Mouse (Mus musculus): ENCODE measurements around the gene Cul9. TPM values are rescaled to one million over a fixed set of nuclear protein-coding genes. Genes with fewer than 3 reads are reported as not detected.

Gene Cul9
- polyA plus RNA-seq, 1 experiment from 2014 or later: 1.3 TPM

DNA sequence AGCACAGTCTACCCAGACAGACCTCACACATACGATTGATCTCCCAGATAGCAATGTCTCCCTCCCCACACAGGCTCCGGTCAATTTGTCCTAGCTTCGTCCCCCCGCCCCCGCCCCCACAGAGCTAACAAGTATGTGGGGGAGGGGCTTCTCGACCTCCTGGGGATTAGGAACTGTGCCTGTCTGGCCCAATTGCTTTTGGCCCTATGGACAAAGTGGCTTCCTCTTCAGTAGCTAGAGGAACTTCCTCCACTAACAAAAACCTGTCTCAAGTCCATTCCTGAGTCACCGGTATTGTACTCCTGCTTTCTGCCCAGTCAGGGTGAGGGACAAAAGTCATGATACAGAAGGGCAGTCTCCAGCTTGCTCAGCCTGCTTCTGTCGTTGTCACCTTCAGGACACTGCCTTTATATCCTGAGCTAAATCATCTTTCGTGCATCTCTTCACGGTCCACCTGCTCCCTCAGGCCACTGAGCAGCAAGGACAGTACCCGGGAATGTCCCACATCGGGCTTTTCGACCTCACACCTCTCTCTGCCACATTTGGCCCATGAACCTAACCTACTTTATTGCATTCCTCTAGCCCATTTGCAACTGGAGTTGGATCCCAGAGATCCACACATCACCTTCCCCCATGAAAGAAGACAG lies 92.8 kb downstream of the Cul9 start:
- H3K9me3 ChIP-seq (ENCODE audit: control insufficient read depth): no peaks in the 10 kb centered on the region
- no peak for ATAC-seq
- H3K27me3 ChIP-seq (replicated peaks; ENCODE audit: control insufficient read depth, insufficient read depth, low read length): peaks cover 49% of the 10 kb centered on the region
- 0 out of 2 replicates have a peak, but pooled peaks cover 5% of the 10 kb centered on the region for H3K4me1 ChIP-seq (replicated peaks; ENCODE audit: control insufficient read depth, insufficient read depth, low read length)
- TF ChIP-seq CTCF (IDR thresholded peaks at IDR 0.05; ENCODE audit: low read depth): no peak
- no peak overlapping the region for H3K4me3 ChIP-seq (ENCODE audit: low read depth, low read length)
- no peak overlapping the region for H3K27ac ChIP-seq (ENCODE audit: low read depth, low read length)
- no peak overlapping the region for H3K9ac ChIP-seq (ENCODE audit: low read depth, low read length)
- no peaks in the 10 kb centered on the region for H3K36me3 ChIP-seq (ENCODE audit: control insufficient read depth, insufficient read depth)
- no peak overlapping the region for H3K4me2 ChIP-seq (replicated peaks; ENCODE audit: low read depth)
- 16% methylated on average over 13 of the region's 13 CpGs for WGBS

DNA sequence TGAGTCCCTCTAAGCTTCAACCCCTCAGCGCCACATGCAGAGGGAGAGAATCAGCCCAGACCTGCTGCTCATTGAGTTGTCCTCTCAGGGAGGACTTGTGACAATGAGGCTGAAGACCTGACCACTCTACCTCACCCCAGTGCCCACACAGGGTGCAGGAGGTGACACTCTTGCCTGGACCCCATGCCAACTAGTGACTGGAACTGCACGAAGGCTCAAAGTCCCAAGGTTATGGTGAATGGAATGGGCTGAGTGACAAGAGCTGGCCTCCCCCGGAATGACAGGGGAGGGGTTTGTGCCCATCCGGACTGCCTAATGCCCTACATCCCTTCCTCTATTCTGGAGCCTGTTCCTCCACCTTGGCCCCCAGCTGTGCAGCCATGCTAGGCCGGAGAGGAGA lies 93.5 kb downstream of the Cul9 start:
- Histone ChIP-seq H3K4me3 (ENCODE audit: low read depth, low read length) (no peak overlapping the region), H3K36me3 (ENCODE audit: control insufficient read depth, insufficient read depth) (no peaks in the 10 kb centered on the region), H3K4me2 (replicated peaks; ENCODE audit: low read depth) (no peak overlapping the region), H3K9me3 (ENCODE audit: control insufficient read depth) (no peaks in the 10 kb centered on the region), H3K4me1 (replicated peaks; ENCODE audit: control insufficient read depth, insufficient read depth, low read length) (0 out of 2 replicates have a peak, but pooled peaks cover 5% of the 10 kb centered on the region), H3K27ac (ENCODE audit: low read depth, low read length) (no peak overlapping the region), H3K9ac (ENCODE audit: low read depth, low read length) (no peak overlapping the region), H3K27me3 (replicated peaks; ENCODE audit: control insufficient read depth, insufficient read depth, low read length) (peaks cover 49% of the 10 kb centered on the region)
- ATAC-seq: 0 out of 2 replicates have a peak, but pooled peaks have one; percentile 11
- no peak for TF ChIP-seq CTCF (IDR thresholded peaks at IDR 0.05; ENCODE audit: low read depth)
- WGBS: 27% methylated on average over 5 of the region's 5 CpGs

Small RNA genes lying within 50 kb of the gene (microRNA-seq; reads per million reads assigned to microRNA genes)
- not detected for gene Mir6976

Other genes with a start within 250 kb of the Cul9 start
- gene Dlk2, start 249.0 kb downstream of the Cul9 start, polyA plus RNA-seq (2015; fragmentation: Nextera tagmentation; extraction: Ambion mirVana): 0.33 and 0.42 TPM in 2 replicates
- gene Abcc10, start 218.0 kb downstream of the Cul9 start, polyA plus RNA-seq (2015; fragmentation: Nextera tagmentation; extraction: Ambion mirVana): 5.4 and 6.2 TPM in 2 replicates
- gene Zfp318, start 162.7 kb downstream of the Cul9 start, polyA plus RNA-seq (2015; fragmentation: Nextera tagmentation; extraction: Ambion mirVana): 2.2 and 3.8 TPM in 2 replicates
- 0.12 TPM in 1 of 2 replicates, not detected in the other for gene Crip3, start 117.5 kb downstream of the Cul9 start, polyA plus RNA-seq (2015; fragmentation: Nextera tagmentation; extraction: Ambion mirVana)
- not detected in 2 replicates for gene Slc22a7, start 107.9 kb downstream of the Cul9 start, polyA plus RNA-seq (2015; fragmentation: Nextera tagmentation; extraction: Ambion mirVana)
- 0.09 and 0.16 TPM in 2 replicates for gene Ttbk1, start 58.7 kb downstream of the Cul9 start, polyA plus RNA-seq (2015; fragmentation: Nextera tagmentation; extraction: Ambion mirVana)
- gene Dnph1, start 49.7 kb downstream of the Cul9 start, polyA plus RNA-seq (2015; fragmentation: Nextera tagmentation; extraction: Ambion mirVana): 10.9 and 11.1 TPM in 2 replicates
- 5.1 and 5.2 TPM in 2 replicates for gene Srf, start 9.8 kb upstream of the Cul9 start, polyA plus RNA-seq (2015; fragmentation: Nextera tagmentation; extraction: Ambion mirVana)
- gene Ptk7, start 83.1 kb upstream of the Cul9 start, polyA plus RNA-seq (2015; fragmentation: Nextera tagmentation; extraction: Ambion mirVana): 13.7 and 14.7 TPM in 2 replicates
- 102 and 107 TPM in 2 replicates for gene Klc4, start 99.6 kb upstream of the Cul9 start, polyA plus RNA-seq (2015; fragmentation: Nextera tagmentation; extraction: Ambion mirVana)
- gene Mrpl2, start 99.8 kb upstream of the Cul9 start, polyA plus RNA-seq (2015; fragmentation: Nextera tagmentation; extraction: Ambion mirVana): 138 and 139 TPM in 2 replicates
- gene Cul7, start 103.9 kb upstream of the Cul9 start, polyA plus RNA-seq (2015; fragmentation: Nextera tagmentation; extraction: Ambion mirVana): 18.0 and 19.2 TPM in 2 replicates
- 49.0 and 55.6 TPM in 2 replicates for gene Rrp36, start 128.0 kb upstream of the Cul9 start, polyA plus RNA-seq (2015; fragmentation: Nextera tagmentation; extraction: Ambion mirVana)
- gene Mea1, start 132.4 kb upstream of the Cul9 start, polyA plus RNA-seq (2015; fragmentation: Nextera tagmentation; extraction: Ambion mirVana): 132 and 133 TPM in 2 replicates
- gene Klhdc3, start 134.5 kb upstream of the Cul9 start, polyA plus RNA-seq (2015; fragmentation: Nextera tagmentation; extraction: Ambion mirVana): 94.2 and 99.3 TPM in 2 replicates
- 25.9 and 26.5 TPM in 2 replicates for gene Ppp2r5d, start 158.7 kb upstream of the Cul9 start, polyA plus RNA-seq (2015; fragmentation: Nextera tagmentation; extraction: Ambion mirVana)
- gene Pex6, start 165.1 kb upstream of the Cul9 start, polyA plus RNA-seq (2015; fragmentation: Nextera tagmentation; extraction: Ambion mirVana): 10.4 and 11.5 TPM in 2 replicates
- 0.39 and 0.48 TPM in 2 replicates for gene Gnmt, start 182.8 kb upstream of the Cul9 start, polyA plus RNA-seq (2015; fragmentation: Nextera tagmentation; extraction: Ambion mirVana)
- gene Cnpy3, start 205.8 kb upstream of the Cul9 start, polyA plus RNA-seq (2015; fragmentation: Nextera tagmentation; extraction: Ambion mirVana): 32.2 and 35.6 TPM in 2 replicates
- gene Ptcra, start 217.3 kb upstream of the Cul9 start, polyA plus RNA-seq (2015; fragmentation: Nextera tagmentation; extraction: Ambion mirVana): 0.24 and 0.33 TPM in 2 replicates
- gene 2310039H08Rik, start 226.2 kb upstream of the Cul9 start, polyA plus RNA-seq (2015; fragmentation: Nextera tagmentation; extraction: Ambion mirVana): 123 and 124 TPM in 2 replicates
- 77.1 and 78.5 TPM in 2 replicates for gene Rpl7l1, start 236.3 kb upstream of the Cul9 start, polyA plus RNA-seq (2015; fragmentation: Nextera tagmentation; extraction: Ambion mirVana)